Mouse (Mus musculus): ENCODE measurements around the gene Gm8906. TPM values are rescaled to one million over a fixed set of nuclear protein-coding genes. Genes with fewer than 3 reads are reported as not detected.
"Not testable (repeated sequence)": the region's sequence is repeated elsewhere in the genome, so short reads cannot be mapped to it uniquely, and the experiment has no call there.

The Gm8906 gene
- total RNA-seq (2014; rRNA removed) (not detected in 2 replicates), polyA plus RNA-seq (2015; fragmentation: Nextera tagmentation; extraction: Ambion mirVana) (not detected in 2 replicates)

DNA sequence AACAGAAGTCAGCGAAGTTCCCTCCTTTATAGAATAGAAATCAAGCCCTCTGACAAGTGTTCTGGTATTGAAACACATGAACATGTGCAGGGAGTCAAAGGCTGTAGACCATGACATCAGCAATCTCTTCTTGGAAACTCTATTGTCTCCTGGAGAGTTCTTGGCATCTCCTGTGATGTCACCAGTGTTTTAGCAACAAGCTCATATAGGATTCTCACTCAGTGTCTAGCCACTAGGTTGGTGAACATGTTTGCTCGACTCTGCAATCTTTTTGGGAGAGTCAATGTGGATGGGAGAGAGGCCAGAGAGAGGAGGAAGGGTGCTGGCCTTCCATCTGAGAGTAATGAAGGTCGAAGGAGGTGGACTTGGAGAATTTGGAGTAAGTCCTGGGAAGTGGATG lies at the start of gene Gm8906:
Gene Gm8906 (plus strand): TSS at position 301 of the 400 bp plus-strand sequence.
- not testable (repeated sequence) for H3K27ac ChIP-seq (ENCODE audit: low read depth, low read length); H3K36me3 ChIP-seq (ENCODE audit: insufficient read depth); ATAC-seq; H3K4me1 ChIP-seq (ENCODE audit: insufficient read depth); H3K4me2 ChIP-seq (ENCODE audit: low read depth); H3K9me3 ChIP-seq (ENCODE audit: low read length); DNase-seq; H3K4me3 ChIP-seq (ENCODE audit: low read depth, low read length); H3K27me3 ChIP-seq (ENCODE audit: insufficient read depth, low read length); H3K9ac ChIP-seq
- 44% methylated on average over 2 of the region's 3 CpGs for WGBS

Other genes with a start within 250 kb of the Gm8906 start
- gene Gm8890, start 246.7 kb upstream of the Gm8906 start, total RNA-seq (2014; rRNA removed), result not detected in 2 replicates
- gene Gm8890, start 246.7 kb upstream of the Gm8906 start, polyA plus RNA-seq (2015; fragmentation: Nextera tagmentation; extraction: Ambion mirVana), result not detected in 2 replicates
- not detected in 2 replicates for gene Speer1, start 161.2 kb upstream of the Gm8906 start, total RNA-seq (2014; rRNA removed)
- not detected in 2 replicates for gene Speer1, start 161.2 kb upstream of the Gm8906 start, polyA plus RNA-seq (2015; fragmentation: Nextera tagmentation; extraction: Ambion mirVana)
- not detected in 2 replicates for gene Gm8897, start 86.3 kb upstream of the Gm8906 start, total RNA-seq (2014; rRNA removed)
- not detected in 2 replicates for gene Gm8897, start 86.3 kb upstream of the Gm8906 start, polyA plus RNA-seq (2015; fragmentation: Nextera tagmentation; extraction: Ambion mirVana)
- not detected in 2 replicates for gene Gm6460, start 92.2 kb downstream of the Gm8906 start, total RNA-seq (2014; rRNA removed)
- gene Gm6460, start 92.2 kb downstream of the Gm8906 start, polyA plus RNA-seq (2015; fragmentation: Nextera tagmentation; extraction: Ambion mirVana), result not detected in 2 replicates
- not detected in 2 replicates for gene Gm8922, start 179.3 kb downstream of the Gm8906 start, total RNA-seq (2014; rRNA removed)
- not detected in 2 replicates for gene Gm8922, start 179.3 kb downstream of the Gm8906 start, polyA plus RNA-seq (2015; fragmentation: Nextera tagmentation; extraction: Ambion mirVana)